Mouse (Mus musculus): ENCODE measurements around the gene Slc2a10. TPM values are rescaled to one million over a fixed set of nuclear protein-coding genes. Genes with fewer than 3 reads are reported as not detected.

Slc2a10 gene
- 1 to 10 TPM; 1.2 TPM for total RNA-seq (2021)
- long read RNA-seq, experiment 1, transcript Slc2a10-201 (5 exons, 3,544 nt) = major isoform, 5 of 5 reads
- long read RNA-seq, experiment 1, partial matches to known transcripts = 0 of 5 reads
- long read RNA-seq, experiment 1, other reads (novel, unspliced or antisense) = 0 of 5 reads
- long read RNA-seq, experiment 2, transcript Slc2a10-201 (5 exons, 3,544 nt) = major isoform, 8 of 8 reads
- long read RNA-seq, experiment 2, partial matches to known transcripts = 0 of 8 reads
- long read RNA-seq, experiment 2, other reads (novel, unspliced or antisense) = 0 of 8 reads

GRCm38 (mm10) chr2:165503259-165504203 lies at the start of gene Slc2a10:
Gene Slc2a10 (plus strand): TSS chr2:165503787.
- no peak for DNase-seq (ENCODE audit: extremely low spot score in 1 of 2, low spot score in 2 of 2)
- Histone ChIP-seq H3K4me3 (peak within 1 kb of the TSS; percentile 32), H3K27ac (no peak within 1 kb of the TSS)
- intact Hi-C loops (cut with DNase I) = no loop called here
- no peak for TF ChIP-seq CTCF (IDR thresholded peaks at IDR 0.05)

GRCm38 (mm10) chr2:165456710-165457109 lies 46.9 kb upstream of the Slc2a10 start:
- TF ChIP-seq CTCF (IDR thresholded peaks at IDR 0.05) = no peak
- intact Hi-C loops (cut with DNase I) = no loop called here

GRCm38 (mm10) chr2:165458189-165458588 lies 45.4 kb upstream of the Slc2a10 start:
- H3K4me3 ChIP-seq = no peak overlapping the region
- no peak for TF ChIP-seq CTCF (IDR thresholded peaks at IDR 0.05)
- no peak for DNase-seq (ENCODE audit: extremely low spot score in 1 of 2, low spot score in 2 of 2)
- intact Hi-C loops (cut with DNase I) = no loop called here
- no peak overlapping the region for H3K27ac ChIP-seq

More at GRCm38 (mm10) chr2:165456710-165457109, 46.9 kb upstream of the Slc2a10 start:
- Histone ChIP-seq H3K27ac (no peak overlapping the region), H3K4me3 (no peak overlapping the region)
- DNase-seq (ENCODE audit: extremely low spot score in 1 of 2, low spot score in 2 of 2) = no peak

- DNase-seq (ENCODE audit: extremely low spot score in 1 of 2, low spot score in 2 of 2) = no peak
- no peak overlapping the region for H3K4me3 ChIP-seq
- no peak for TF ChIP-seq CTCF (IDR thresholded peaks at IDR 0.05)
- intact Hi-C loops (cut with DNase I) = no loop called here
- H3K27ac ChIP-seq = no peak overlapping the region
Measured at GRCm38 (mm10) chr2:165459663-165460062, 43.9 kb upstream of the Slc2a10 start.

- DNase-seq (ENCODE audit: extremely low spot score in 1 of 2, low spot score in 2 of 2) = no peak
- intact Hi-C loops (cut with DNase I) = no loop called here
- no peak overlapping the region for H3K4me3 ChIP-seq
- no peak overlapping the region for H3K27ac ChIP-seq
- TF ChIP-seq CTCF (IDR thresholded peaks at IDR 0.05) = no peak
Measured at GRCm38 (mm10) chr2:165467824-165468452, 35.6 kb upstream of the Slc2a10 start.

- Histone ChIP-seq H3K4me3 (no peak overlapping the region), H3K27ac (no peak overlapping the region)
- intact Hi-C loops (cut with DNase I) = loop anchor here (5.0 kb wide), 1 partner anchor 58 kb away; no protein-coding TSS in a partner anchor
- DNase-seq (ENCODE audit: extremely low spot score in 1 of 2, low spot score in 2 of 2) = no peak
- peak; percentile 9 for TF ChIP-seq CTCF (IDR thresholded peaks at IDR 0.05)
Measured at GRCm38 (mm10) chr2:165470167-165470566, 33.4 kb upstream of the Slc2a10 start.

GRCm38 (mm10) chr2:165471943-165472342 lies 31.6 kb upstream of the Slc2a10 start:
- intact Hi-C loops (cut with DNase I) = loop anchor here (5.0 kb wide), 1 partner anchor 60 kb away; no protein-coding TSS in a partner anchor
- no peak for TF ChIP-seq CTCF (IDR thresholded peaks at IDR 0.05)
- Histone ChIP-seq H3K27ac (no peak overlapping the region), H3K4me3 (no peak overlapping the region)
- DNase-seq (ENCODE audit: extremely low spot score in 1 of 2, low spot score in 2 of 2) = no peak

- no peak for DNase-seq (ENCODE audit: extremely low spot score in 1 of 2, low spot score in 2 of 2)
- TF ChIP-seq CTCF (IDR thresholded peaks at IDR 0.05) = no peak; the same call in 1 of the 2 replicates
- intact Hi-C loops (cut with DNase I) = loop anchor here (5.0 kb wide), 1 partner anchor 61 kb away; no protein-coding TSS in a partner anchor
- H3K4me3 ChIP-seq = peak within 1 kb of the TSS; percentile 37
- H3K27ac ChIP-seq = no peak within 1 kb of the TSS
Measured at GRCm38 (mm10) chr2:165473003-165473402, 30.6 kb upstream of the Slc2a10 start, which contains the start of gene Slc13a3. Gene Slc13a3 (minus strand): TSS chr2:165473230.

- H3K27ac ChIP-seq = no peak overlapping the region
- DNase-seq (ENCODE audit: extremely low spot score in 1 of 2, low spot score in 2 of 2) = no peak
- H3K4me3 ChIP-seq = no peak overlapping the region
- intact Hi-C loops (cut with DNase I) = no loop called here
- TF ChIP-seq CTCF (IDR thresholded peaks at IDR 0.05) = no peak
Measured at GRCm38 (mm10) chr2:165475412-165475811, 28.2 kb upstream of the Slc2a10 start.

- no peak for DNase-seq (ENCODE audit: extremely low spot score in 1 of 2, low spot score in 2 of 2)
- no peak overlapping the region for H3K4me3 ChIP-seq
- TF ChIP-seq CTCF (IDR thresholded peaks at IDR 0.05) = no peak
- H3K27ac ChIP-seq = no peak overlapping the region
- intact Hi-C loops (cut with DNase I) = no loop called here
Measured at GRCm38 (mm10) chr2:165475850-165476249, 27.7 kb upstream of the Slc2a10 start.

- H3K4me3 ChIP-seq = no peak overlapping the region
- intact Hi-C loops (cut with DNase I) = no loop called here
- no peak overlapping the region for H3K27ac ChIP-seq
- no peak for TF ChIP-seq CTCF (IDR thresholded peaks at IDR 0.05)
- DNase-seq (ENCODE audit: extremely low spot score in 1 of 2, low spot score in 2 of 2) = no peak
Measured at GRCm38 (mm10) chr2:165482003-165482402, 21.6 kb upstream of the Slc2a10 start.

Measured in left cerebral cortex, adult 2 months (tissue).